Mouse (Mus musculus) forebrain, postnatal 0 days (tissue): ENCODE measurements around the gene Bak1. TPM values are rescaled to one million over a fixed set of nuclear protein-coding genes. Genes with fewer than 3 reads are reported as not detected.

ENCODE experiments used
- ATAC-seq: fragments of 200-750 bp; cut with Nextera tagmentation; 2 replicates; pipeline ENCODE4 v1.8.0; 2017; ENCODE audit warnings: mild to moderate bottlenecking, moderate library complexity
- DNase-seq: peaks from one replicate; pipeline ENCODE4 v3.0.0-alpha.2; 2015
- H3K27ac ChIP-seq: fragments of 300-500 bp; sonication (generic); 2 replicates; pipeline ENCODE4 v1.5.1; 2014; ENCODE audit warnings: low read depth, mild to moderate bottlenecking, antibody characterized with exemption, low read length, moderate library complexity, mixed read lengths
- H3K27me3 ChIP-seq: fragments of 300-500 bp; sonication (generic); 2 replicates; pipeline ENCODE4 v1.6.1; 2014; ENCODE audit warnings: mild to moderate bottlenecking, low read length, mixed read lengths; ENCODE audit not compliant: insufficient read depth
- H3K36me3 ChIP-seq: fragments of 300-500 bp; sonication (generic); 2 replicates; pipeline ENCODE4 v1.6.1; 2014; ENCODE audit warnings: mild to moderate bottlenecking, moderate library complexity; ENCODE audit not compliant: insufficient read depth
- H3K4me1 ChIP-seq: fragments of 300-500 bp; sonication (generic); 2 replicates; pipeline ENCODE4 v1.6.1; 2014; ENCODE audit warnings: antibody characterized with exemption; ENCODE audit not compliant: insufficient read depth
- H3K4me2 ChIP-seq: fragments of 300-500 bp; sonication (generic); 2 replicates; pipeline ENCODE4 v1.6.1; 2014; ENCODE audit warnings: low read depth, mild to moderate bottlenecking, moderate library complexity
- H3K4me3 ChIP-seq: fragments of 300-500 bp; sonication (generic); 2 replicates; pipeline ENCODE4 v1.5.1; 2014; ENCODE audit warnings: low read depth, low read length, mixed read lengths
- H3K9ac ChIP-seq: fragments of 300-500 bp; sonication (generic); 2 replicates; pipeline ENCODE4 v1.6.1; 2014; ENCODE audit warnings: mild to moderate bottlenecking
- H3K9me3 ChIP-seq: fragments of 300-500 bp; sonication (generic); 2 replicates; pipeline ENCODE4 v1.6.1; 2016; ENCODE audit warnings: low read length
- CTCF ChIP-seq: sonication (generic); IDR thresholded peaks from 2 replicates; pipeline ENCODE4 v1.5.1; 2016; ENCODE audit warnings: antibody characterized with exemption, control low read depth, low read depth
- WGBS: fragments of 180-500 bp; shearing (Covaris S2); extraction: QIAGEN DNeasy Blood & Tissue Kit; methylation state at CpG from one replicate; pipeline ENCODE4 v1.1.7; 2014; 5-methylcytosine and 5-hydroxymethylcytosine counted together
- polyA plus RNA-seq: library from polyadenylated mRNA; unstranded; fragments of >200 nt; fragmentation: Nextera tagmentation; extraction: Ambion mirVana; gene quantifications from 2 replicates; pipeline ENCODE4 v1.2.1, GENCODE M21; 2015
- total RNA-seq: library from RNA; depleted of rRNA; stranded (reverse); fragments of >200 nt; gene quantifications from 2 replicates; pipeline ENCODE4 v1.2.3, GENCODE M21; 2014

Gene Bak1
- total and polyA plus RNA-seq, 2 experiments from 2014 or later, result 2.5 to 48.1 TPM

GRCm38 (mm10) chr17:27030896-27031295 lies 2.1 kb upstream of the Bak1 start:
- Histone ChIP-seq H3K4me1 (peaks cover 6% of the 10 kb centered on the region; the same call in 1 of the 2 replicates), H3K4me2 (no peak overlapping the region), H3K36me3 (peaks cover 3% of the 10 kb centered on the region; the same call in 1 of the 2 replicates), H3K4me3 (no peak overlapping the region), H3K9me3 (no peaks in the 10 kb centered on the region), H3K9ac (no peak overlapping the region), H3K27ac (no peak overlapping the region), H3K27me3 (no peaks in the 10 kb centered on the region)
- DNase-seq (no peak), ATAC-seq (no peak)
- WGBS, result 94% methylated on average over 4 of the region's 4 CpGs
- TF ChIP-seq CTCF, result no peak

- Histone ChIP-seq H3K27ac (no peak overlapping the region), H3K9me3 (no peaks in the 10 kb centered on the region), H3K4me3 (no peak overlapping the region), H3K9ac (no peak overlapping the region), H3K27me3 (no peaks in the 10 kb centered on the region), H3K4me1 (peaks cover 6% of the 10 kb centered on the region; the same call in 1 of the 2 replicates), H3K36me3 (peaks cover 17% of the 10 kb centered on the region), H3K4me2 (no peak overlapping the region)
- 87% methylated on average over 9 of the region's 14 CpGs for WGBS
- no peak for ATAC-seq
- DNase-seq, result no peak
- no peak for TF ChIP-seq CTCF
Observed at GRCm38 (mm10) chr17:27029431-27029830, 622 bp upstream of the Bak1 start.

GRCm38 (mm10) chr17:27028284-27028795 lies 469 bp downstream of the Bak1 start:
- Histone ChIP-seq H3K4me2 (peak overlapping the region; percentile 91), H3K36me3 (peaks cover 23% of the 10 kb centered on the region), H3K4me3 (peak overlapping the region; percentile 76), H3K27ac (peak overlapping the region; percentile 74), H3K4me1 (peaks cover 6% of the 10 kb centered on the region; the same call in 1 of the 2 replicates), H3K27me3 (no peaks in the 10 kb centered on the region), H3K9ac (peak overlapping the region; percentile 98), H3K9me3 (no peaks in the 10 kb centered on the region)
- DNase-seq (peak; percentile 87), ATAC-seq (peak; percentile 94)
- TF ChIP-seq CTCF, result peak; percentile 83
- 2% methylated on average over 19 of the region's 19 CpGs for whole genome bisulfite sequencing

- Histone ChIP-seq H3K9me3 (no peaks in the 10 kb centered on the region), H3K9ac (peak overlapping the region; percentile 98), H3K4me3 (peak overlapping the region; percentile 76), H3K4me1 (peaks cover 6% of the 10 kb centered on the region; the same call in 1 of the 2 replicates), H3K27me3 (no peaks in the 10 kb centered on the region), H3K36me3 (peaks cover 26% of the 10 kb centered on the region), H3K4me2 (peak overlapping the region; percentile 91), H3K27ac (peak overlapping the region; percentile 74)
- WGBS, result 31% methylated on average over 12 of the region's 12 CpGs
- no peak for TF ChIP-seq CTCF
- no peak for DNase-seq
- peak; percentile 38 for ATAC-seq
Observed at GRCm38 (mm10) chr17:27027460-27028283, 1.1 kb downstream of the Bak1 start.

GRCm38 (mm10) chr17:27025951-27026350 lies 2.9 kb downstream of the Bak1 start:
- whole genome bisulfite sequencing, result 92% methylated on average over 3 of the region's 3 CpGs
- Histone ChIP-seq H3K36me3 (peaks cover 43% of the 10 kb centered on the region), H3K27me3 (no peaks in the 10 kb centered on the region), H3K4me2 (no peak overlapping the region), H3K4me3 (no peak overlapping the region), H3K9ac (no peak overlapping the region), H3K4me1 (peaks cover 6% of the 10 kb centered on the region; the same call in 1 of the 2 replicates), H3K27ac (no peak overlapping the region), H3K9me3 (no peaks in the 10 kb centered on the region)
- no peak for DNase-seq
- TF ChIP-seq CTCF, result no peak
- no peak for ATAC-seq

- Histone ChIP-seq H3K9me3 (no peaks in the 10 kb centered on the region), H3K4me1 (peaks cover 6% of the 10 kb centered on the region; the same call in 1 of the 2 replicates), H3K27ac (no peak overlapping the region), H3K9ac (no peak overlapping the region), H3K36me3 (peaks cover 48% of the 10 kb centered on the region), H3K27me3 (no peaks in the 10 kb centered on the region), H3K4me3 (no peak overlapping the region), H3K4me2 (no peak overlapping the region)
- no peak for ATAC-seq
- TF ChIP-seq CTCF, result no peak
- 93% methylated on average over 17 of the region's 17 CpGs for WGBS
- no peak for DNase-seq
Observed at GRCm38 (mm10) chr17:27025326-27025902, 3.4 kb downstream of the Bak1 start.

GRCm38 (mm10) chr17:27023342-27023741 lies 5.5 kb downstream of the Bak1 start:
- H3K4me1 ChIP-seq, result peaks cover 6% of the 10 kb centered on the region; the same call in 1 of the 2 replicates
- no peak overlapping the region for H3K4me3 ChIP-seq
- DNase-seq, result no peak
- H3K27ac ChIP-seq, result no peak overlapping the region
- no peaks in the 10 kb centered on the region for H3K9me3 ChIP-seq
- no peak overlapping the region for H3K4me2 ChIP-seq
- no peaks in the 10 kb centered on the region for H3K27me3 ChIP-seq
- peaks cover 58% of the 10 kb centered on the region for H3K36me3 ChIP-seq
- no peak for TF ChIP-seq CTCF
- WGBS, result 92% methylated on average over 4 of the region's 4 CpGs
- H3K9ac ChIP-seq, result no peak overlapping the region
- ATAC-seq, result no peak
